Mouse (Mus musculus): ENCODE data around the gene Rgs5. TPM values are rescaled to one million over a fixed set of nuclear protein-coding genes. Genes with fewer than 3 reads are reported as not detected.

The Rgs5 gene
- polyA plus RNA-seq, 1 experiment = 1.9 TPM

DNA sequence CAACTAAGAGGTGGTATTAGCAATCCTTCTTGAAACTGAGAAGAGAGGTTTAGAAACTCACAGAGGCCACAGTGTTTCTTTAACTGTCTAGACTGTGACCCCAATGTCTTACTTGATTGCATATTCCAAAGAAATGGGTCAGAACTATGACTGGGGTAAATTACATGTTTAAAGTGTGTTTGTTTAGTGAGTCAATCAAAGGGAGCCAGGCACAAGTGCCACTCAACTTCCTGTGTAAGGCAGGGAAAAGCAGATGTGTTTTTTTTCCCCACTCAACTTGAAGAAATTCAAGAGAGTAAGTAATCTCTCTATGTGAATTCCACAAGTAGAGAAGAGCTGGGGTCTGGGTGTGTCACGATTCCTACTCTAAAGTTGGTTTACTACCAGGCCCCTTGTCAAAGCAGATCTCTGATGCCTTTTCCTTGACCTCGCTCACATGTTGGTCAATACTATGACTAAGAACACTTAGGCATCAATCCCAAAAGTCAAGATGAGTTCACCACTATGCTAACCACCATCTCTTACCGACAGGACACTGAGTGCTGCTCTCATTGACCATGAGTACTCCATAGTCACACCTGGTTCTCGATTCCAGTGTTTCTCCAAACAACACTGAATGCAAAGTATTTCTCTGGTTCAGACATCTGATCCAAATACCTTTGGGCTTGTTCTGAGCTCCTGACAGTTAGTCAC is 49.2 kb downstream of the Rgs5 start:
- H3K4me1 ChIP-seq (ENCODE audit: control insufficient read depth, insufficient read depth, low read length) = peaks cover 11% of the 10 kb centered on the region

GRCm38 (mm10) chr1:169721836-169722235 is 66.5 kb downstream of the Rgs5 start:
- Histone ChIP-seq H3K4me3 (ENCODE audit: insufficient read depth, low read length) (no peak overlapping the region), H3K27ac (ENCODE audit: insufficient read depth, low read length) (no peak overlapping the region), H3K4me1 (ENCODE audit: control insufficient read depth, insufficient read depth, low read length) (peaks cover 5% of the 10 kb centered on the region)
- TF ChIP-seq POLR2A (IDR thresholded peaks at IDR 0.05; ENCODE audit: low read depth, low read length) = no peak
- TF ChIP-seq CTCF (IDR thresholded peaks at IDR 0.05; ENCODE audit: borderline replicate concordance, insufficient read depth, low read length) = no peak

More for the DNA sequence above, 49.2 kb downstream of the Rgs5 start:
- Histone ChIP-seq H3K4me3 (ENCODE audit: insufficient read depth, low read length) (no peak overlapping the region), H3K27ac (ENCODE audit: insufficient read depth, low read length) (peak overlapping the region; percentile 78; the same call in 1 of the 2 replicates)
- TF ChIP-seq POLR2A (IDR thresholded peaks at IDR 0.05; ENCODE audit: low read depth, low read length) (no peak), CTCF (IDR thresholded peaks at IDR 0.05; ENCODE audit: borderline replicate concordance, insufficient read depth, low read length) (no peak)

- H3K4me1 ChIP-seq (ENCODE audit: control insufficient read depth, insufficient read depth, low read length) = peaks cover 16% of the 10 kb centered on the region
- H3K4me3 ChIP-seq (ENCODE audit: insufficient read depth, low read length) = no peak overlapping the region
- peak overlapping the region; percentile 87 for H3K27ac ChIP-seq (ENCODE audit: insufficient read depth, low read length)
- TF ChIP-seq CTCF (IDR thresholded peaks at IDR 0.05; ENCODE audit: borderline replicate concordance, insufficient read depth, low read length) (no peak), POLR2A (IDR thresholded peaks at IDR 0.05; ENCODE audit: low read depth, low read length) (no peak)
These were observed 71.0 kb downstream of the Rgs5 start for GRCm38 (mm10) chr1:169726319-169726718.

DNA sequence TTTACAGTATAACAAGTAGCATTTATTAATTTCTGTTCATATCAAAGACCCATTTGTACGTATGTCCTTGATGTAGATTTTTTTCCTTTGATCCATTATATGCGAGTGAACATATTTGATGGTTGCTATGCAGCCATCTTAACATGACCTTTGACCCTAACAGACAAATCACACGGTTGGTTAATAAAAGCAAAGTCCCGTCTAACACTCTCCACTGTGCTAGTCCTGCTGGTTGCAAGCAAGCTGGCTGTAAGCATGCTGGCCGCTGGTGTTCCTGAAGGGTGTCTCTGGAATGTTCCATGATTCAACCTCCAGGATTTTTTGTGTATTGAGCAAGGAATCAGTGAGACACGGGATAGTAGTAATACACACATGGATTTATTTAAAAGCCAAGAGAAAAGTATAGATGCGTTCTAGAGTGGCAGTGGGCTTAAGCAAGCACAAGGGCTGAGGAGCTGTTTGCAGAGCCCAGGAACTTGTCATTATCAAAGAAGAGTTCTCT is 75.3 kb downstream of the Rgs5 start:
- H3K4me3 ChIP-seq (ENCODE audit: insufficient read depth, low read length) = no peak overlapping the region
- no peak for TF ChIP-seq POLR2A (IDR thresholded peaks at IDR 0.05; ENCODE audit: low read depth, low read length)
- TF ChIP-seq CTCF (IDR thresholded peaks at IDR 0.05; ENCODE audit: borderline replicate concordance, insufficient read depth, low read length) = no peak

GRCm38 (mm10) chr1:169736139-169736538 is 80.8 kb downstream of the Rgs5 start:
- Histone ChIP-seq H3K4me1 (ENCODE audit: control insufficient read depth, insufficient read depth, low read length) (no peaks in the 10 kb centered on the region), H3K4me3 (ENCODE audit: insufficient read depth, low read length) (no peak overlapping the region), H3K27ac (ENCODE audit: insufficient read depth, low read length) (0 out of 2 replicates have a peak overlapping the region, but pooled peaks have one; percentile 11)
- TF ChIP-seq POLR2A (IDR thresholded peaks at IDR 0.05; ENCODE audit: low read depth, low read length) (no peak), CTCF (IDR thresholded peaks at IDR 0.05; ENCODE audit: borderline replicate concordance, insufficient read depth, low read length) (no peak)

More for the DNA sequence above, 75.3 kb downstream of the Rgs5 start:
- Histone ChIP-seq H3K4me1 (ENCODE audit: control insufficient read depth, insufficient read depth, low read length) (peaks cover 16% of the 10 kb centered on the region), H3K27ac (ENCODE audit: insufficient read depth, low read length) (peak overlapping the region; percentile 61)

DNA sequence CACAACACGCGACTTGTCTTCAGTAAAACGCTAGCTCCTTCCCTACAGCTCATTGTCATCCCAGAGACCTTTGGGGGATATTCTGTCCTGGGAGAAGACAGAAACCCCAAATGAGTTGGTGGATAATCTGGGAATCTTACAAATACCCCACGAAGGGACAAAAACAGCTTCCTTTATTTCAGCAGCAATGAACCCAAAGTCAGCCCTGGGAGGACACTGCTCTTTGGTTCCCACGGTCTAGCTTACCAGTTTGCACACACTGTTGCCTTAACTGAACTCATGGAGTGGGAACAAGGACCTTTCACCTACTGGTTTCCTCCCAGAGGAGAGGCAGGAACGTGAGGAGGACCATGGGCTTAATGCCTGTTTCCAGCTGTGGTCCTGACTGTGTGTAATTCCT is 81.9 kb downstream of the Rgs5 start:
- TF ChIP-seq CTCF (IDR thresholded peaks at IDR 0.05; ENCODE audit: borderline replicate concordance, insufficient read depth, low read length) (no peak), POLR2A (IDR thresholded peaks at IDR 0.05; ENCODE audit: low read depth, low read length) (no peak)
- Histone ChIP-seq H3K4me3 (ENCODE audit: insufficient read depth, low read length) (no peak overlapping the region), H3K4me1 (ENCODE audit: control insufficient read depth, insufficient read depth, low read length) (no peaks in the 10 kb centered on the region), H3K27ac (ENCODE audit: insufficient read depth, low read length) (no peak overlapping the region)

- H3K4me1 ChIP-seq (ENCODE audit: control insufficient read depth, insufficient read depth, low read length) = no peaks in the 10 kb centered on the region
- no peak overlapping the region for H3K4me3 ChIP-seq (ENCODE audit: insufficient read depth, low read length)
- H3K27ac ChIP-seq (ENCODE audit: insufficient read depth, low read length) = no peak overlapping the region
- TF ChIP-seq POLR2A (IDR thresholded peaks at IDR 0.05; ENCODE audit: low read depth, low read length) (no peak), CTCF (IDR thresholded peaks at IDR 0.05; ENCODE audit: borderline replicate concordance, insufficient read depth, low read length) (no peak)
These were observed 85.8 kb downstream of the Rgs5 start for GRCm38 (mm10) chr1:169741147-169741546.

Other genes with a start within 250 kb of the Rgs5 start
- 33.1 and 54.0 TPM in 2 replicates for gene Nuf2, start 124.0 kb upstream of the Rgs5 start, polyA plus RNA-seq (2011; ENCODE audit: insufficient read length, low read depth, missing spikeins)
- 12.9 and 18.2 TPM in 2 replicates for gene Rgs4, start 92.1 kb downstream of the Rgs5 start, polyA plus RNA-seq (2011; ENCODE audit: insufficient read length, low read depth, missing spikeins)

Data from embryonic fibroblast, embryonic 13.5 days (primary cell).